Mouse (Mus musculus): ENCODE results near the gene 4933406M09Rik. TPM values are rescaled to one million over a fixed set of nuclear protein-coding genes. Genes with fewer than 3 reads are reported as not detected.

The 4933406M09Rik gene
- not detected for polyA plus RNA-seq (2014; fragmentation: Illumina TruSeq; extraction: RNeasy Lipid Tissue Mini Kit (QIAGEN cat#74804); ENCODE audit: low read depth, low replicate concordance)

GRCm38 (mm10) chr1:134385666-134386065, at the start of gene 4933406M09Rik:
4933406M09Rik (plus strand) TSS chr1:134385940.

GRCm38 (mm10) chr1:134361857-134362212, 23.9 kb upstream of the 4933406M09Rik start, which contains the start of gene Tmem183a:
Tmem183a (minus strand) TSS chr1:134361979.

GRCm38 (mm10) chr1:134405509-134406413, 20.0 kb downstream of the 4933406M09Rik start, which contains the start of gene Cyb5r1:
Cyb5r1 (plus strand) TSS chr1:134405559.

GRCm38 (mm10) chr1:134415168-134415831, 29.6 kb downstream of the 4933406M09Rik start, which contains the start of gene Adipor1:
Adipor1 (plus strand) TSS chr1:134415378.

Other genes starting within 250 kb of the 4933406M09Rik start
- gene Chil1, start 203.8 kb upstream of the 4933406M09Rik start, polyA plus RNA-seq (2014; fragmentation: Illumina TruSeq; extraction: RNeasy Lipid Tissue Mini Kit (QIAGEN cat#74804); ENCODE audit: low read depth, low replicate concordance), result not detected
- not detected for gene Mybph, start 192.5 kb upstream of the 4933406M09Rik start, polyA plus RNA-seq (2014; fragmentation: Illumina TruSeq; extraction: RNeasy Lipid Tissue Mini Kit (QIAGEN cat#74804); ENCODE audit: low read depth, low replicate concordance)
- 1.5 TPM for gene Adora1, start 150.5 kb upstream of the 4933406M09Rik start, polyA plus RNA-seq (2014; fragmentation: Illumina TruSeq; extraction: RNeasy Lipid Tissue Mini Kit (QIAGEN cat#74804); ENCODE audit: low read depth, low replicate concordance)
- not detected for gene Myog, start 96.0 kb upstream of the 4933406M09Rik start, polyA plus RNA-seq (2014; fragmentation: Illumina TruSeq; extraction: RNeasy Lipid Tissue Mini Kit (QIAGEN cat#74804); ENCODE audit: low read depth, low replicate concordance)
- not detected for gene Ppfia4, start 53.0 kb upstream of the 4933406M09Rik start, polyA plus RNA-seq (2014; fragmentation: Illumina TruSeq; extraction: RNeasy Lipid Tissue Mini Kit (QIAGEN cat#74804); ENCODE audit: low read depth, low replicate concordance)
- gene Tmem183a, start 24.0 kb upstream of the 4933406M09Rik start, polyA plus RNA-seq (2014; fragmentation: Illumina TruSeq; extraction: RNeasy Lipid Tissue Mini Kit (QIAGEN cat#74804); ENCODE audit: low read depth, low replicate concordance), result 87.0 TPM
- 16.9 TPM for gene Cyb5r1, start 19.6 kb downstream of the 4933406M09Rik start, polyA plus RNA-seq (2014; fragmentation: Illumina TruSeq; extraction: RNeasy Lipid Tissue Mini Kit (QIAGEN cat#74804); ENCODE audit: low read depth, low replicate concordance)
- 47.0 TPM for gene Adipor1, start 29.4 kb downstream of the 4933406M09Rik start, polyA plus RNA-seq (2014; fragmentation: Illumina TruSeq; extraction: RNeasy Lipid Tissue Mini Kit (QIAGEN cat#74804); ENCODE audit: low read depth, low replicate concordance)
- 23.4 TPM for gene Klhl12, start 69.6 kb downstream of the 4933406M09Rik start, polyA plus RNA-seq (2014; fragmentation: Illumina TruSeq; extraction: RNeasy Lipid Tissue Mini Kit (QIAGEN cat#74804); ENCODE audit: low read depth, low replicate concordance)
- gene Rabif, start 108.7 kb downstream of the 4933406M09Rik start, polyA plus RNA-seq (2014; fragmentation: Illumina TruSeq; extraction: RNeasy Lipid Tissue Mini Kit (QIAGEN cat#74804); ENCODE audit: low read depth, low replicate concordance), result 33.3 TPM
- gene Mgat4e, start 163.7 kb downstream of the 4933406M09Rik start, polyA plus RNA-seq (2014; fragmentation: Illumina TruSeq; extraction: RNeasy Lipid Tissue Mini Kit (QIAGEN cat#74804); ENCODE audit: low read depth, low replicate concordance), result not detected
- 11.5 TPM for gene Kdm5b, start 174.2 kb downstream of the 4933406M09Rik start, polyA plus RNA-seq (2014; fragmentation: Illumina TruSeq; extraction: RNeasy Lipid Tissue Mini Kit (QIAGEN cat#74804); ENCODE audit: low read depth, low replicate concordance)